Mouse (Mus musculus) hindbrain, embryonic 16.5 days (tissue): Measurements from ENCODE around the gene Vps53. TPM values are rescaled to one million over a fixed set of nuclear protein-coding genes. Genes with fewer than 3 reads are reported as not detected.
A peak's percentile ranks its signal among the peaks of the same experiment; 100 is the strongest.

Experiments used
- ATAC-seq: fragments of 200-750 bp; cut with Nextera tagmentation; 2 replicates; pipeline ENCODE4 v1.8.0; 2017; ENCODE audit warnings: moderate TSS enrichment, moderate library complexity
- H3K27ac ChIP-seq: fragments of 300-500 bp; sonication (generic); 2 replicates; pipeline ENCODE4 v1.5.1; 2014; ENCODE audit warnings: low read depth, mild to moderate bottlenecking, control low read depth, low read length, moderate library complexity
- H3K27me3 ChIP-seq: fragments of 300-500 bp; sonication (generic); replicated peaks from 2 replicates; pipeline ENCODE4 v1.6.1; 2014; ENCODE audit warnings: low read length; ENCODE audit not compliant: control insufficient read depth, insufficient read depth
- H3K36me3 ChIP-seq: fragments of 300-500 bp; sonication (generic); 2 replicates; pipeline ENCODE4 v1.6.1; 2014; ENCODE audit warnings: mild to moderate bottlenecking, low read length, moderate library complexity, mixed read lengths; ENCODE audit not compliant: control insufficient read depth, insufficient read depth
- H3K4me1 ChIP-seq: fragments of 300-500 bp; sonication (generic); 2 replicates; pipeline ENCODE4 v1.6.1; 2014; ENCODE audit warnings: low read depth, low read length; ENCODE audit not compliant: control insufficient read depth, insufficient read depth
- H3K4me2 ChIP-seq: fragments of 300-500 bp; sonication (generic); 2 replicates; pipeline ENCODE4 v1.6.1; 2014; ENCODE audit warnings: mild to moderate bottlenecking, low read length, control low read depth, moderate library complexity
- H3K4me3 ChIP-seq: fragments of 300-500 bp; sonication (generic); 2 replicates; pipeline ENCODE4 v1.5.1; 2014; ENCODE audit warnings: mild to moderate bottlenecking, low read length, control low read depth, moderate library complexity
- H3K9ac ChIP-seq: fragments of 300-500 bp; sonication (generic); 2 replicates; pipeline ENCODE4 v1.6.1; 2014; ENCODE audit warnings: low read depth, mild to moderate bottlenecking, control low read depth, low read length, moderate library complexity
- H3K9me3 ChIP-seq: fragments of 300-500 bp; sonication (generic); 2 replicates; pipeline ENCODE4 v1.6.1; 2014; ENCODE audit warnings: mild to moderate bottlenecking, low read length, moderate library complexity; ENCODE audit not compliant: control insufficient read depth
- whole genome bisulfite sequencing: fragments of 180-500 bp; shearing (Covaris S2); extraction: QIAGEN DNeasy Blood & Tissue Kit; methylation state at CpG from one replicate; pipeline ENCODE4 v1.1.7; 2014; 5-methylcytosine and 5-hydroxymethylcytosine counted together
- polyA plus RNA-seq: library from polyadenylated mRNA; unstranded; fragments of >200 nt; fragmentation: Nextera tagmentation; extraction: Ambion mirVana; gene quantifications from 2 replicates; pipeline ENCODE4 v1.2.1, GENCODE M21; 2015

Vps53 gene
- polyA plus RNA-seq, 1 experiment from 2014 or later, result 69.3 TPM

- whole genome bisulfite sequencing, result 1% methylated on average over 28 of the region's 28 CpGs
- H3K36me3 ChIP-seq, result no peaks in the 10 kb centered on the region
- peak overlapping the region; percentile 73 for H3K9ac ChIP-seq
- H3K27ac ChIP-seq, result peak overlapping the region; percentile 83
- H3K27me3 ChIP-seq, result no peaks in the 10 kb centered on the region
- peaks cover 12% of the 10 kb centered on the region for H3K4me1 ChIP-seq
- H3K4me3 ChIP-seq, result peak overlapping the region; percentile 93
- peak; percentile 90 for ATAC-seq
- peak overlapping the region; percentile 60 for H3K4me2 ChIP-seq
- H3K9me3 ChIP-seq, result no peaks in the 10 kb centered on the region
These were observed 537 bp downstream of the Vps53 start for GRCm38 (mm10) chr11:76178726-76179494.

DNA sequence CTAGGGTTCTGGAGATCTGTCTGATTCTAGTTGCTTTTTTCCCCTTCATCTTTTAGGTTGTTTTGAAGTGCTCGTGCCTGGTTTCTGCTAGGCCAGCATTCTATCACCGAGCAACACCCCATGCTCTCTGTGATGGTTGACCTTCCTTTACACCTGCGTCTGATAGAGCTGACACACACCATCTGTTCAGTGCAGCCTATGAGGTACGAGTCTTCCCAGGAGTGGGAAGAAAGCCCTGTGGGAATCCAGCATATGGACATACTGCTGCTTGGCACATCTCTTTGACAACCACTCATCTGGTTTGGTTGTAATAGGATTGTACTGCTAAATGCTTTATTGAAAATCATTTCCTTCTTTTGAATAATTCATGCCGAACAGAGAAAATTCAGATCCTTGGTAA, 9.2 kb downstream of the Vps53 start:
- Histone ChIP-seq H3K4me2 (no peak overlapping the region), H3K4me3 (no peak overlapping the region), H3K9me3 (no peaks in the 10 kb centered on the region), H3K36me3 (no peaks in the 10 kb centered on the region), H3K4me1 (no peaks in the 10 kb centered on the region), H3K27ac (no peak overlapping the region), H3K27me3 (no peaks in the 10 kb centered on the region), H3K9ac (no peak overlapping the region)
- no peak for ATAC-seq
- WGBS, result 43% methylated on average over 5 of the region's 5 CpGs

DNA sequence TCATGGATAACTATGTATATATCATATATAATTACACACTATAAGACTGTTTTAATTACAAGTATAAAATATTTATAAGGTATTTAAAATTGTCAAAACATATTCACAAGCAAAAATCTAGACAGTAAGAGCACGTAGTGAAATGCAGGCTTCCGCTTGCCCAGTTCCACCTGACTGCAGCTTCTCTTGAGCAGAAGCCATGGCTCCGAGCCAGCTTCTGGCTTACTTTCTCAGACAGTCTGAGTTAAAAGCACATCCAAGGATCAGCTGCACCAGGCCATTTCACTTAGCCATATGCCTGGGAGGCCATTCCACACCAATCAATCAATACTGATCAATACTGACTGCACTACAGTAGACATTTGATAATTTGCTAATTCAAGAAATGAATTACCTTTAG, 10.5 kb downstream of the Vps53 start:
- Histone ChIP-seq H3K4me3 (no peak overlapping the region), H3K9ac (no peak overlapping the region), H3K36me3 (no peaks in the 10 kb centered on the region; the same call in 1 of the 2 replicates), H3K27ac (no peak overlapping the region), H3K4me1 (no peaks in the 10 kb centered on the region), H3K27me3 (no peaks in the 10 kb centered on the region), H3K9me3 (no peaks in the 10 kb centered on the region), H3K4me2 (no peak overlapping the region)
- WGBS, result 71% methylated on average over 3 of the region's 3 CpGs
- no peak for ATAC-seq

GRCm38 (mm10) chr11:76167079-76167765, 12.2 kb downstream of the Vps53 start:
- Histone ChIP-seq H3K9ac (no peak overlapping the region), H3K27ac (no peak overlapping the region), H3K9me3 (no peaks in the 10 kb centered on the region), H3K36me3 (peaks cover 11% of the 10 kb centered on the region), H3K4me2 (no peak overlapping the region), H3K4me3 (no peak overlapping the region), H3K27me3 (no peaks in the 10 kb centered on the region), H3K4me1 (no peaks in the 10 kb centered on the region)
- ATAC-seq, result no peak; the same call in 1 of the 2 replicates
- 36% methylated on average over 5 of the region's 5 CpGs for WGBS

GRCm38 (mm10) chr11:76166657-76167056, 12.8 kb downstream of the Vps53 start:
- no peaks in the 10 kb centered on the region for H3K9me3 ChIP-seq
- H3K27me3 ChIP-seq, result no peaks in the 10 kb centered on the region
- H3K4me1 ChIP-seq, result no peaks in the 10 kb centered on the region
- H3K4me2 ChIP-seq, result no peak overlapping the region
- H3K27ac ChIP-seq, result no peak overlapping the region
- no peak overlapping the region for H3K9ac ChIP-seq
- H3K4me3 ChIP-seq, result no peak overlapping the region
- WGBS, result 91% methylated on average over 4 of the region's 4 CpGs
- H3K36me3 ChIP-seq, result peaks cover 11% of the 10 kb centered on the region
- ATAC-seq, result no peak

- Histone ChIP-seq H3K27ac (no peak overlapping the region), H3K9me3 (no peaks in the 10 kb centered on the region), H3K27me3 (no peaks in the 10 kb centered on the region), H3K4me1 (no peaks in the 10 kb centered on the region), H3K9ac (no peak overlapping the region), H3K4me3 (no peak overlapping the region), H3K4me2 (no peak overlapping the region), H3K36me3 (peaks cover 24% of the 10 kb centered on the region)
- no peak for ATAC-seq
- WGBS, result 70% methylated on average over 6 of the region's 6 CpGs
These were observed 19.2 kb downstream of the Vps53 start for GRCm38 (mm10) chr11:76160251-76160650.

GRCm38 (mm10) chr11:76158375-76158774, 21.1 kb downstream of the Vps53 start:
- Histone ChIP-seq H3K4me2 (no peak overlapping the region), H3K36me3 (peaks cover 18% of the 10 kb centered on the region), H3K27me3 (no peaks in the 10 kb centered on the region), H3K9ac (no peak overlapping the region), H3K9me3 (no peaks in the 10 kb centered on the region), H3K4me1 (no peaks in the 10 kb centered on the region), H3K27ac (no peak overlapping the region), H3K4me3 (no peak overlapping the region)
- WGBS, result 88% methylated on average over 2 of the region's 2 CpGs
- no peak for ATAC-seq

GRCm38 (mm10) chr11:76154861-76155260, 24.6 kb downstream of the Vps53 start:
- WGBS, result 88% methylated on average over 2 of the region's 2 CpGs
- Histone ChIP-seq H3K27ac (no peak overlapping the region), H3K9me3 (no peaks in the 10 kb centered on the region), H3K27me3 (no peaks in the 10 kb centered on the region), H3K9ac (no peak overlapping the region), H3K4me3 (no peak overlapping the region), H3K4me1 (no peaks in the 10 kb centered on the region), H3K4me2 (no peak overlapping the region), H3K36me3 (peaks cover 9% of the 10 kb centered on the region)
- no peak for ATAC-seq

- no peak for ATAC-seq
- H3K9me3 ChIP-seq, result no peaks in the 10 kb centered on the region
- 94% methylated on average over 2 of the region's 2 CpGs for WGBS
- H3K9ac ChIP-seq, result no peak overlapping the region
- H3K4me1 ChIP-seq, result 0 out of 2 replicates have a peak, but pooled peaks cover 2% of the 10 kb centered on the region
- no peak overlapping the region for H3K4me3 ChIP-seq
- no peak overlapping the region for H3K4me2 ChIP-seq
- H3K27me3 ChIP-seq, result no peaks in the 10 kb centered on the region
- H3K36me3 ChIP-seq, result peaks cover 9% of the 10 kb centered on the region
- no peak overlapping the region for H3K27ac ChIP-seq
These were observed 25.2 kb downstream of the Vps53 start for GRCm38 (mm10) chr11:76154200-76154599.
